Mouse (Mus musculus) adrenal gland, adult 18-20 months (tissue): Measurements from ENCODE around the gene Tmem231. TPM values are rescaled to one million over a fixed set of nuclear protein-coding genes. Genes with fewer than 3 reads are reported as not detected.
"Not testable (repeated sequence)": the region's sequence is repeated elsewhere in the genome, so short reads cannot be mapped to it uniquely, and the experiment has no call there.

Experiments
- DNase-seq, 2 experiments: peaks; one replicate each; pipeline ENCODE4 v3.0.0; 2021 to 2022; ENCODE audit warnings: low spot score in 2 of 2
- total RNA-seq, 2 experiments: library from RNA; stranded (reverse); gene quantifications; 1 replicate in 1 of 2; 2 replicates in 1 of 2; pipeline ENCODE4 v1.2.3; 2021

Tmem231 gene
- total RNA-seq, 2 experiments from 2014 or later, result 5.3 to 5.7 TPM

DNA sequence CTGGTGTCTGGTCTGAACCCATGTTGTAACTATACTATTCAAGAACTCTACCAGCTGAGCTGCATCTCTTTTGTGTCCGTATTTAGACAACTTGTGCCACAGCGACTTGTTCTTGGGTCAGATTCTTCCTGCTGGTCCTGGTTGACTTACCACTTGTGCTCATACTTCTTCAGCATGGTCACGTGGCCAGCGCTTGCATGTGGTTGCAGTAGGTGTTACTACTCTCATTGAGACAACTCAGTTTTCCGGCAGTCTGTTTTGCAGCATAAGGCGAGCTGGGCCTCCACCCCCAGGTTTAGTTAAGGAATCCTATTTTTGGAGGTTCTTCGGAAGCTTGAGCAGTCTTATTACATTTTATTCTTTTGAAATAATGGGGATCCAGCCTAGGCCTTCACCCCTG, 17.6 kb upstream of the Tmem231 start:
- no peak for DNase-seq

DNA sequence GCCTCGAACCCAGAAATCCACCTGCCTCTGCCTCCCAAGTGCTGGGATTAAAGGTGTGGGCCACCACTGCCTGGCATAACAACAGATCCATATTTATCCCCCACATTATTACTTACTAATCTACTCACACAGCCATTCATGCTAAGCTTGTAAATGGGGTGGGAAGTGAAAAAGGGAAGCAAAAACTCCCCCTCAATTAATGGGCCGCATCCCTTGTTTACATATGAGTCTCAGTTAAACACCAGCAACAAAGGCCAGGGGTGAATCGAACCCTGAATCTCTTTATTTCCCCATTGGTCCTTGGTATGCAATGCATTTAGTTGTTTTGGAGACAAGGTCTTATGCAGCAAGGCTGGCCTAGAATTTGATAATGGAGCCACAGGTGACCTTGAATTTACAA, 17.2 kb upstream of the Tmem231 start:
- DNase-seq, result no peak

DNA sequence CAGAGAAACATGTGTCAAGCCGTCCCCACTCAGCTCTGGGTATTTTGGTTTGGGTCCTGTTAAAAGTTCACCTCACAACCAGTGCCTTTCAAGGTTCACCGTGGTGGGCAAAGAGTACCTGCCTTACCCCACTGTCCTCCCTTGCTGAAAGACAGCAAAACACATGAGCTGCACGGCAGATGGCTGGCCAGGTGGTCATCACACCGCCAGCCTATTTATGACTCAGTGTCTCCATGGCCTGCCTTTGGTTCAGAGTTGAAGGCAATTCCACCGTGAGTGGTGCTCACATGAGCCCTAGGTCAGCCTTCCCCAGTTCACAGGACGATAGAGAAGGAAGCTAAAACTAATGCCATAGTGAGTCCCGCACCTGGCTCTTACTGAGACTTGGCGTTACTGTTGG, 14.3 kb upstream of the Tmem231 start:
- no peak for DNase-seq

DNA sequence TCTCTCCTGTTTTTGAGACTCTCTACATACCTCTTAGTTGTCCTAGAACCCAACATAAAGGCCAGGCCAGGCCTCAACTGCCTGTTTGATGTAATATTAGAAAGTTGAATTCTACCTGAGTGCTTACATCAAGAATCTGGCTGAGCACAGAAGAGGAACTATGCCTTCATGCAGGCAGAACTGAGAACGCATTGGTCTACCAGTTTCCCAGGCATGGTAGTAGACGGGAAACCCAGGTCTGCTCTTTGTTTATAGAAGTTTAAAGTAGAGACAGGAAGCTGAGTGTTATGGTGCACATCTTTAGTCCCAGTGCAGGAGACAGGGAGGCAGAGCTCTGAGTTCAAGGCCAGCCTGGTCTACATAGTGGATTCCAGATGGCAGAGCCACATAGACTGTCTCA, 13.5 kb upstream of the Tmem231 start:
- no peak for DNase-seq

DNA sequence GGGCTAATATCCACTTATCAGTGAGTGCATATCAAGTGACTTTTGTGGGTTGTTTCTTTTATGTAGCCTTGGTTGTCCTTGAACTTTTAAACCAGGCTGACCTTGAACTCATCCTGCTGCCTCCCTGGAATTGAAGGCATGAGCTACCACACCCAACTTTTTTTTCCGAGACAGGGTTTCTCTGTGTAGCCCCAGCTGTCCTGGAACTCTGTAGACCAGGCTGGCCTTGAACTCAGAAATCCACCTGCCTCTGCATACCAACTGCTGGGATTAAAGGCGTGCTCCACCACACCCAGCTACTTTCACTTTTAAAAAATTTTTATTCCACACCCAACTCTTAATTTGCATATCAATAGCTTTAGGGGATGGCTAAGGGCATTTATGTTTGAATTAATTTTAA, 9.9 kb upstream of the Tmem231 start:
- DNase-seq, result no peak

DNA sequence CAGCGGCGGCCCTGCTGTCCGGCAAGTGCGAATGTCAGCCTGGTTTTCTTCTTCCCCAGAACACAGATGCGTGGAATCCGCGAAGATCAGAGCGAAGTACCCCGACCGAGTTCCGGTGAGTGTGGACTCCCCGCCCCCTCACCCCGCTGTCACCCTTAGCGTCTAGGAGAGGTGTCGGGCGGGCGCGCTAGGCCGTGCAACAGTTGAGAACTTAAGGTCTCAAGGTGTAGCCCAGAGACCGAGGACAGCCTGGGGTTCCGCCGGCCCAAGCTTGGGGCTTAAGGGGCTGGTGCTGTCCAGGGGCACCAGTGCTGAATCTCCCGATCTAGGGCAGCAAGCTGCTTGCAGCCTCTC, 7.4 kb upstream of the Tmem231 start:
- DNase-seq, result peak; percentile 46 to 58

DNA sequence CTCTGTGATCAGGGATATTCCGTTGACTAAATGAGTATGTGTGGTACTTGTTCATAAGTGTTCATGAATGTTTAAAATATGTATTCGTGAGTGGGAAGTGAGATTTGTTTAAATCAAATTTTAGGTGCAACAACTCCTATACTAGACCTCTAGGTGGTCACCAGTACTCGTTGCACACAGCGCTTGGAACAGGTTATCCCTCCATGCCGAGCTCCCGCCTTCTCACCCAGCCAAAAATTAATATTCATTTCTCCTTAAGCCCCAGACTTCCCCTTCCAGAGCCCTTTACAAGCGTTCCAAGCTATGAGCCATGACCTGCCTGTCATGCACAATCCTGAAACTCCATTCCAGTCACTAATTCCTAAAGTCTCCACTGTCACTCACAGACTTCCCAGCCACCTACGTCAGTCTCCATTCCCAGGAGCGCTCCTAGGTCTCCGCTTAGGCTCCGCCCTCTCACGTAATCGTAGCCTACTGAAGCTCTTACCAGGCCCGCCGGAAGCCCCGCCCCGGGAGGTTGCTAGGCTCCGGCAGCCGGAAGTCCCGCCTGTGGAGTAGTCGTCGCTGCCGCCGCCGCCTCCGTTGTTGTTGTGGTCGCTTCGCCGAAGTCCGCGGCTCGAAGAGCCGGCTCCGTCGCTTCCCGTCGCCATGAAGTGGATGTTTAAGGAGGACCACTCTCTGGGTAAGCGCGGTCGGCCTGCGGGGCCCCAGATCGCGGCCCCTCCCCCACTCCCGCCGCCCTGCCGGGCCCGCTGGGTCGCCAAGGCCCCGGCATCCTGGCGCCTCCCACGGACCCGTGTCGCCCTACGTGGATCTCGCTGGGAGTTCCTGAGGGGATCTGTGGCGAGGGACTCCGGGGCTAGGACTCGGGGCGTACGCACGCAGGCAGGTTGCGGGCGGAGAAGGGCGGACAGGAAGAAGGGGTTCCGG, 6.8 kb upstream of the Tmem231 start, which contains the start of gene Gabarapl2:
Gabarapl2 (plus strand) TSS at position 533 of the 930 bp plus-strand sequence.
- peak; percentile 93 to 95 for DNase-seq

DNA sequence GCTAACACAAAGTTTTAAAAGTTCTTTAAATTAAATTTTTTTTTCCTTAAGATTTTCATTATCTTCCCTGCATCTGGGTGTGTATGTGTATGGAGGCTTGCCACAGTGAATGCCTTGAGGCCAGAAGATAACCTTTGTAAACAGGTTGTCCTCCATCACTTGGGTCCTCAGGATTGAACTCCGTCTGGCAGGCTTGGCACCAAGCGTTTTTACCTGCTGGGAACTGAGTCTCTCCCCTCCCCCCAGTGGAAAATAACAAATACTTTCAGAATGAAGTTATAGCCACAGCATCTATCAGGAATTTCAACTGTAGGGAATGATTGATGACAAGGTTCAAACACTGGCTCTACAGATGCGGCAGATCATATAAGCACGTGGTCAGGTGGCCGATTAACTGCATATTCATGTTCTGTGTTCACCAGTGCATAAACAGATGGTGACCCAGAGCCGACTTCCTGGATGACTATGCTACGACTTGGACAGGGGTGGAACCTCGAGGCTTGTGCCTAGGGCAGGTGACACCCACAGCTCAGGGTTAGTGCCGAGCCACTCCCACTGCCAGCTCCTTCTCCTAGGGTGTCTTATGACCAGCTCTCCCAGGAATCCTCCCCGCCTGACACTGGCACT, 5.9 kb upstream of the Tmem231 start:
- DNase-seq, result peak; percentile 30 to 38

DNA sequence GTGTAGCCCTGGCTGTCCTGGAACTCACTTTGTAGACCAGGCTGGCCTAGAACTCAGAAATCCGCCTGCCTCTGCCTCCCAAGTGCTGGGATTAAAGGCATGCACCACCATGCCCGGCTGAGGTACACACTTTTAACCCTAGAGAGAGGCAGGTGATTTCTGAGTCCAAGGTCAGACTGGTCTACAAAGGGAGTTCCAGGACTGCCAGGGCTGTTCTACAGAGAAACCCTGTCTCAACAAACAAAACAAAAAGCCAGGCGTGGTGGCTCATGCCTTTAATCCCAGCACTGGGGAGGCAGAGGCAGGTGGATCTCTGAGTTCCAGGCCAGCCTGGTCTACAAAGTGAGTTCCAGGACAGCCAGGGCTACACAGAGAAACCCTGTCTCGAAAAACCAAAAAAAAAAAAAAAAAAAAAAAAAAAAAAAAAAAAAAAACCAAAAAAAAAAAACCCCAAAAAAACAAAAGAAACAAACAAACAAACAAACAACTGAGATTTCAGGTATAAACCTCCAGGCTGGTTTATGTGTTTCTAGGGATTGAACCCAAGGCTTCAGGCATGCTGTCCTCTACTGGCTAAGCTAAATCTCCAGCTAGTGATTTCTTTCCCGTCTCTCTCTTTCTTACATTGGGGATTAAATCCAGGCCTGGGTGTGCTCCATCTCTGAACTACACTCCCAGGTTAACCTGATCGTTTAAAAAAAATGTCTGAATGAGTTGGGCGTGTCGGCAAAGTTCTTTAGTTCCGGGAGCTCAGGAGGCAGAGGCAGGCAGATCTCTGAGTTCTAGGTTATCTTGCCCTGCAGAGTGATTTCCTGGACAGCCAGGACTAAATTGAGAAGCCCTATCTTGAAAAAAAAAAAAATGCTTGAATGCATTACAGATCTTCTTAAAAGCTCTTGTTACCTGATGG, 4.7 kb upstream of the Tmem231 start:
- DNase-seq, result not testable (repeated sequence)

DNA sequence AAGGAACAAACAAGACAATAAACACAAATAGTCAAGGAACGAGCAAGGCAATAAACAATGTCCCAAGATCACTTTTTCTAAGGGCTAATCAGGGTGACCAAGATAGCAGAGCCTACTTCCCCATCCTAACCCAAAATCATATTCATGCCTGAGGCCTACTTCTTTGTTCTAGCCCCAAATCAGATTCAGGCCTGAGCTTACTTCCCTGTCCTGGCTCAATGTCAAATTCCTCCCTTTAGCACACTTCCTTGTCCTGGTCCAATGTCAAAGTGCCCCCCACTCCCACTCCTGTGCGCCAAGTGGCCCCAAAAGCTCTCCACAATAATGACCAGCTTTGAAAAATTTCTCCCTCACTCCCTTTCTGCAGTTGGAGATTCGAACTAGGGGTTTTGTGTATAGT, 3.5 kb upstream of the Tmem231 start:
- DNase-seq, result no peak

DNA sequence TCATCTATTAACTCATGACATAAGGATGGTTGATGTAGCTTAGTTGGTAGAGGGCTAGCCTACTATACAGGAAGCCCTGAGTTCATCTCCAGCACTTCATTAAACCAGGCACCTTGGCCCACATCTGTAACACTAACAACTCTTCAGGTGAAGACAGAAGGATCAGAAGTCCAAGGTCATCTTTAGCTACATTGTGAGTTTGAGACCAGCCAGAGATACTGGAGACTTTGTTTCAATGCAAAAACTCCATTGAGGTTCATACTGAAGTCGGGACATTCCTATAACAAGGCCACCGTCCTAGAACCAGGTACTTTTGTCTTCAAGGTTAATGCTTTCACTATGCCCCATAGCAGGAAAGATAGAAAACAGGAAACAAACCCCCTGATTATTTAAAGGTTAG, 520 bp upstream of the Tmem231 start:
- DNase-seq, result no peak

DNA sequence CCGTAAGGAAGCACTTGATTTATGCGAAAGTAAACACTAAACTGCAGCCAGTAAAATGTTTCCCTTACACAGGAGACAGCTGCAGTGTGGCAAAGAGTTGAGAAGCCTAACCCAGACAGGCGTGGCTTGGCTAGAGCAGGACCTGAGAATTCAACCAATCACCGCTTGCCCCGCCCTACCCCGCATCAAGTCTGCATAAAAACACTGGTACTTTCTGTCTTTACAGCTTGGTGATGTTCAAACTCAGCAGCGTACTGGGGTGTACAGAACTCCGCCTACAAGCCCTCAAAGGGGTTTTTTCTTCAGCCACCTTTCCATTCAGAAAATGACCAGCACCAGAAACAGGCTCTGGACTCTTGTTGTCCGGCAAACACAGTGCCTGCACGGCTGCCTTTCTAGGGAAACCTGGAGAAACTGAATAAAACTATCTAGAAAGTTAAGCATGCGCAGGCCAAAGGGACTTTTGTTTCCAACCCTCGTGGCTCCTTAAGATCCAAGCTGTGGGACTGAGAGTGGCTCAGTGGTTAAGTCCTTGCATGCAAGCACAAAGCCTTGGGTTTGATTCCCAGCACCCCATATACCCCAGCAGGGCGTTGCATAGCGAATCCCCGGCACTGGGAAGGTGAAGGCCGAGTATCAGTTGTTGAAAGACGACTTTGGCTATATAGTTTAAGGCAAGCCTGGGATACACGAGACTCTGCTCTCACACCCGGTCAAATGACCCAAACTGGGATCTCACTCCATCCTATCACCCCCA, 923 bp downstream of the Tmem231 start:
- DNase-seq, result peak; percentile 26 to 47

DNA sequence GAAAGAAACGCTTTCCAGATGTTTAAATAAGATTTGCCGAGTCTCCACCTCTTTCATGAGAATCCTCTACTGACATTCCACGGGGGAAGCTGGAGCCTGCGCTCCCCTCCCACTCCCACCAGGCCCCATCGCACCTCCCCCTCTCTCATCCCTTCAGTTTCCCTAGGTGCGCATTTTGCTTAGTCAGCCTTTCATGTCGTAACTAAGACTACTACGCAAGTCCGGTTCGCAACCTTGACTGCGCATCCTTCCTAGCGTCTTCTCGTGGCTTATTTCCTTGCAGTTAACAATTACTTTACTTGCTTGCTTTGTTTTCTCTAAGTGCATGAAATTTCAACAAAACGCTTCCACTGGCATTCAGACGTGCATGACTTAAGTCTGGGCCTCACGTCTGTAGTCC, 2.0 kb downstream of the Tmem231 start:
- no peak for DNase-seq

DNA sequence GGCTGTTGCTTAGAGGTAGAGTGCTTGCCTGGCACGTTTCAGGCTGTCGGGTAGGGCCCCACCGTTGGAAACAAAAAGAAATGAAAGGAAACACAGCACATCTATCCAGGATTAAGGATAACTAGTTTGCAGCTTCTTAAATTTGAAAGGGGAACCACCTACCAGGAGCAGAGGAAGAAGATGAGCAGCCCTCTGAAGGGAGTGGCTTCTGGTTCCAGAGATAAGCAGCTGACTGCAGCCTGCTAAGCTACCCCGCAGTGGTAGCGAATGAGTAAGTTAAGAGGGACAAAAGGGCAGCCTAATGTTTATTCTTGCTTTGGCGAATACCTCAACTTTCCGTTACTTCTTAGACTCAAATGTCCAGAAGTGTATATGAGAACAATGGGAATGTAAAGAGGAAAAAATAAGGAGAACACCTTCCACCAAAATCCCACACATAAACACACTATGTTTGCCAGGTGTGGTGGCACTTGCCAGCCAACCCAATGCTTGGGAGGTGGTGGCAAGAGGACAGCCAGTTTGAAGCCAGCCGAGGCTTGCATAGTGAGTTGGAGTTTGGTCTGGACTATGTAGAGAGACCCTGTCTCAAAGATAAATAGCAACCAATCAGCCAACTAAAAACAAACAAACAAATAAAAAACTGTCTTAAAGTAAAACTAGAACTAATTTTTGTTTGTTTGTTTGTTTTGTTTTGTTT, 3.9 kb downstream of the Tmem231 start:
- no peak for DNase-seq

DNA sequence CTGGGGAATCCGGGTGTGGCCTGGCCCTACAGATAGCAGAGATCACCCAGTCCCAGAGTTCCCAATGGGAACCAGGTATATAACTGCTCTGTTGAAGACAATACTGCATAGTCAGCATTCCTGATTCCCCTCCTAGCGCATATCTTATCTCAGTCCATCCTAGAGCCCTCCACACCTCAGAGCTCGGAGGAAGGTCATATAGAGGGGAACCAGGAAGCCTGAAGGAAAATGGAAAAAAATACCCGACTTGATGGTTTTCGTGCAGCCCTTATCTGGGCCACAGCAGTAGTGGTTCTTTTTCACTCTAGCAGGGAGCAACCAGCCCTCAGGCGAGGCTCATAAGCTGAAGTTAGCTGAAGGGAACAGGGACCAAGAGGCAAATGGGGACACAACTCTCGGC, 8.7 kb downstream of the Tmem231 start:
- no peak for DNase-seq

DNA sequence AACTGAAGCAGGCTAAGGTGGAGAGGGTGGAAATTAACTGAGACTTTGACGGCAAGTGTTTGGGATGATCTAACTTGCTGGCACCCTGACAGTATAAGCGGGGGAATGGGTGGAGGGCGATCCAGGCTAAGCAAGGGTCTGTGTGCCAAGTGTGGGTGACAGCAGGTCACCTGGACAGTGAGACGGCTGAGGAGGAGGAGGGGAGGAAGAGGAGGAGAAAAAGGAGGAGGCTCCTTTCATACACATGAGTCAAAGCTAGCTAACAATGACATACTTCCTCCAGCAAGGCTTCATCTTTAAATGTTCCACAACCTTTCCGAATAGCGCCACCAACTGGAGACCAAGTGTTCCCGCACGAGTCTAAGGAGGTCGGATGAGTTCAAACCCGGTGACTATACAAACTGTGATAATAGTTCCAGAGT, 10.3 kb downstream of the Tmem231 start:
- peak; percentile 51 to 53 for DNase-seq

DNA sequence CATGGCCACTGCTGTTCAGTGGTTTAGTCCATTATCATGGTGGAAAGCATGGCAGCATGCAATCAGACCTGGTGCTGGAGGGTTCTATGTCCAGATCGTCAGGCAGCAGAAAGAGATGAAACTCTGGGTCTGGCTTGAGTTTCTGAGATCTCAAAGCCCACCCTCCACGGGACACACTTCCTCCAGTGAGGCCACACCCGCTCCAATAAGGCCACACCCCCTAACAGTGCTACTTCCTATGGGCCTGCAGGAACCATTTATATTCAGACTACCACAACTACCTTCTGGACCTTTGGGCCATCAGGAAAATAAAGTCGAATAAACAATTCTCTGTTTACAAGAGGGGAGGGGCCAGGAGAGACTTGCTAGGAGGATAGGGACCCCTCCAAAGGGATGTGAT, 12.7 kb downstream of the Tmem231 start:
- no peak for DNase-seq

DNA sequence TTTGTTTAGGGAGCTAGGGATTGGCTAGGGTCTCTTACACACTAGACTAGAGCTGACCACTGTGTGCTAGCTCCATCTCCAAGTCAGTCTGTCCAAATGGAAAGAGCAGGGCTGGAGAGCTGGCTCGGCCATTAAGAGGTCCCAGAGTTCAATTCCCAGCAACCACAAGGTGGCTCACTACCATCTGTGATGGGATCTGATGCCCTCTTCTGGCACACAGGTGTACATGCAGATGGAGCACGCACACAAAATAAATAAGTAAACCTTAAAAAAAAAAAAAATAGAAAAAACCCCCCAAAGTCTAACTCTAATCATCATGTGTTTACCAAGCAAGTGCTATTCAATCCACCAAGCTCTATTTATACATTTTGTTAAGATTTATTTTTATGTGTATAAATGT, 14.0 kb downstream of the Tmem231 start:
- DNase-seq, result no peak

DNA sequence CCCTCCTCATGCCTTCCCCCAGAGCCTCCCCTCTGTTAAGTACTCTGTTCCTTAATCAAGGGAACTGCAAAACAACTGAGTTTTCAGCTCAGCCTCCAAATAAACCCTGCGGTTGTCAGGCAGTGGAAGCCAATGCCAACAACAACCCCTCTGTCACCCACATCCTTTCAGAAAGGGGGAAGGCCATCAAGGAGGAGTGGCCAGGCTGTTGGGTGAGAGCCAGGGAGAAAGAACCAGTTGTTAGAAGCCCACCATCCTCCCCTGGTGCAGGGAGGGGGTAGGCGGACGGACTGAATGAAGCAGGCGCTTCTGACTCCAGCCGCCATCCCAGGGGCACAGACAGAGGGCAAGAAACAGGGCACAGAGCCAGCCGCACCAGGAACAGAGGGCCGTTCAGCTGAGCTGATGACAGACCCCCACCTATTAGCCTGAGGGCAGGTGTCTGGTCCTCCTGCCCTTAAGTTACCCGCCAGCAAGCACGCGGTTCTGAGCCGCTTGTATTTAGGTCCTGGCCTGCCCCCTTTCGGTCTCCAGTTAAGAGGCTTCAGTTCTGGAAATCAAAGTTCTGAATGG, 20.7 kb downstream of the Tmem231 start:
- no peak for DNase-seq

DNA sequence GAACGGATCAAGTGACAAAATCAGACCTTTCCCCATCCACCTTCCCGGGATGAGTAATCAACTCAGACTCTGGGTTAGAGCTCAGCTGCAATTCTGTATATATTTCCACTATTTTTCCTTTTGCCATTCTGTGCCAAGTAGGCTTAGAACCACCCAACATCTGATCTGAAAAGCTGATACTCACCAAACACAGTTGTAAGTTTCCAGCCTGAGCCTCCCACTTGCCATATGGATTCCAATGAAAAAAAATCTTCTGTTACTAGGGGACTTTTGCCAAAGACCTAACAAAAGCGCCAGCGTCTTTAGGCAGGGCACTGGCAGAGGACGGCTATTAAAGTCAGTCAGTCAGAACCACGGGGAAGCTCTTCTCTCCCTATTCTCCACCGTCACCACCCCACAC, 22.1 kb downstream of the Tmem231 start:
- no peak for DNase-seq
